Comparison of ENCODE assay signal across 9 mouse cellular contexts in genomic region chr10:109864708-109865107, GRCm38 (mm10).
DNase-seq lines count a peak whose midpoint lies in the region; ATAC-seq and TF ChIP-seq lines count a peak whose summit lies in the region.
"Had no signal": no experiment of that assay in that cellular context is flagged by ENCODE, and none has a peak within 500 bp of the region (broad histone marks: within the 10 kb centered on the region; RNA-seq: fewer than 3 reads in every experiment).

No protein-coding gene starts in this region.

- no peak for TF ChIP-seq EP300 in CH12.LX (IDR thresholded peaks at IDR 0.05; ENCODE audit: low read length)

- TF ChIP-seq CTCF in CH12.LX (conservative IDR thresholded peaks at IDR 0.05 in 1 of 2, IDR thresholded peaks at IDR 0.05 in 1 of 2; ENCODE audit: low read depth in 2 of 2, low read length in 2 of 2): peak; percentile 37 to 54; a peak in 2 of 4 replicates

- no peaks in the 10 kb centered on the region for H3K36me3 ChIP-seq in CH12.LX (replicated peaks in 1 of 2; ENCODE audit: control insufficient read depth in 1 of 2, insufficient read depth in 1 of 2, low read length in 1 of 2)
- H3K36me3 ChIP-seq in hindbrain, embryonic 13.5 days: no peaks in the 10 kb centered on the region
- H3K36me3 ChIP-seq in limb, embryonic 13.5 days: no peaks in the 10 kb centered on the region

- no peak for TF ChIP-seq POLR2A in CH12.LX (IDR thresholded peaks at IDR 0.05; ENCODE audit: low read depth, low read length)

- dilution Hi-C loops in CH12.LX (cut with MboI; ENCODE audit: extremely low pct_ligation_motif_present, extremely low pct_unique_long_range_greater_than_20kb, low sequenced_read_pairs): no loop called here

- H3K4me1 ChIP-seq in CH12.LX (ENCODE audit: control insufficient read depth in 1 of 2, insufficient read depth in 2 of 2): peaks cover 0 to 9% of the 10 kb centered on the region in 2 experiments; a peak in 2 of 4 replicates
- H3K4me1 ChIP-seq in hindbrain, embryonic 13.5 days (replicated peaks): 0 out of 2 replicates have a peak, but pooled peaks cover 6% of the 10 kb centered on the region
- peaks cover 4% of the 10 kb centered on the region; the same call in 1 of the 2 replicates for H3K4me1 ChIP-seq in limb, embryonic 13.5 days

- ATAC-seq in frontal cortex, adult (ENCODE audit: low TSS enrichment): peak; percentile 74
- peak; percentile 64; the same call in 1 of the 2 replicates for ATAC-seq in hindbrain, embryonic 13.5 days (ENCODE audit: low FRiP score)
- ATAC-seq in limb, embryonic 13.5 days (ENCODE audit: low FRiP score, low read depth): peak; percentile 59; the same call in 1 of the 2 replicates

- H3K27ac ChIP-seq in CH12.LX (ENCODE audit: insufficient read depth, low read depth): no peak overlapping the region
- no peak overlapping the region for H3K27ac ChIP-seq in hindbrain, embryonic 13.5 days
- no peak overlapping the region for H3K27ac ChIP-seq in limb, embryonic 13.5 days
- H3K27ac ChIP-seq: liver, embryonic 14.5 days had no signal

- H3K79me2 ChIP-seq in CH12.LX (replicated peaks; ENCODE audit: control insufficient read depth, extremely low read depth, insufficient read depth, poor library complexity, severe bottlenecking): no peaks in the 10 kb centered on the region

- WGBS in hindbrain, embryonic 13.5 days: 20% methylated on average over 4 of the region's 4 CpGs
- 24% methylated on average over 4 of the region's 4 CpGs for WGBS in limb, embryonic 13.5 days

- no peaks in the 10 kb centered on the region for H3K9me3 ChIP-seq in CH12.LX (replicated peaks; ENCODE audit: low read length)
- H3K9me3 ChIP-seq in hindbrain, embryonic 13.5 days: no peaks in the 10 kb centered on the region
- H3K9me3 ChIP-seq in limb, embryonic 13.5 days: no peaks in the 10 kb centered on the region

- DNase-seq in frontal cortex, postnatal 25 days (ENCODE audit: low spot score in 2 of 2): no peak
- peak; percentile 50 for DNase-seq in CH12.LX (ENCODE audit: extremely low read depth)
- peak; percentile 66 to 70 for DNase-seq in cerebellum, postnatal 10 days
- DNase-seq in thymus, adult 18-20 months: no peak
- DNase-seq in ovary, postnatal 36 days (ENCODE audit: low spot score): no peak

- H3K4me2 ChIP-seq in CH12.LX (ENCODE audit: insufficient read depth, low read depth, poor library complexity, severe bottlenecking): no peak overlapping the region; the same call in 1 of the 2 replicates
- no peak overlapping the region for H3K4me2 ChIP-seq in hindbrain, embryonic 13.5 days
- H3K4me2 ChIP-seq in limb, embryonic 13.5 days (replicated peaks): no peak overlapping the region

- peak; percentile 47 for TF ChIP-seq RAD21 in CH12.LX (IDR thresholded peaks at IDR 0.05; ENCODE audit: low read depth, low read length)

- H3K4me3 ChIP-seq in CH12.LX (replicated peaks in 1 of 3; ENCODE audit: low read depth in 2 of 3, low read length in 2 of 3, poor library complexity in 1 of 3): no peak overlapping the region
- H3K4me3 ChIP-seq in hindbrain, embryonic 13.5 days: no peak overlapping the region
- H3K4me3 ChIP-seq in limb, embryonic 13.5 days: no peak overlapping the region

- H3K27me3 ChIP-seq in CH12.LX (replicated peaks): no peaks in the 10 kb centered on the region
- H3K27me3 ChIP-seq in hindbrain, embryonic 13.5 days: no peaks in the 10 kb centered on the region
- no peaks in the 10 kb centered on the region for H3K27me3 ChIP-seq in limb, embryonic 13.5 days

- no peak overlapping the region for H3K9ac ChIP-seq in CH12.LX (ENCODE audit: insufficient read depth, low read depth)
- H3K9ac ChIP-seq in hindbrain, embryonic 13.5 days: no peak overlapping the region
- H3K9ac ChIP-seq in limb, embryonic 13.5 days: no peak overlapping the region
- H3K9ac ChIP-seq: liver, embryonic 14.5 days had no signal

- in situ Hi-C loops in CH12.LX (cut with MboI; ENCODE audit: low pct_ligation_motif_present, low pct_unique_long_range_greater_than_20kb, low sequenced_read_pairs): no loop called here

TF ChIP-seq in CH12.LX, 34 proteins besides CTCF, POLR2A, EP300 and RAD21:
- TF ChIP-seq SMC3 (IDR thresholded peaks at IDR 0.05; ENCODE audit: low read depth, low read length): peak; percentile 25; the same call in 1 of the 2 replicates
- TF ChIP-seq PAX5 (IDR thresholded peaks at IDR 0.05; ENCODE audit: low read length): no peak

Comparison
In these comparisons a context has a peak if more than half of its experiments do, and no peak if none do; other contexts are left out.
1. DNase-seq: peak in CH12.LX (single experiment) and cerebellum, postnatal 10 days (2 of 2); none in frontal cortex, postnatal 25 days (0 of 2), thymus, adult 18-20 months (0 of 2) and ovary, postnatal 36 days (single experiment).
2. Peak in every context shown above with its lines, with median percentiles within 50 percentile points of each other: ATAC-seq.